Mouse (Mus musculus): ENCODE measurements at regions not wholly inside any gene's neighbourhood (a gene's known extent, or its start where the extent isn't known, plus 50 kb on each side); places are given as distances from the start of the nearest gene placed in this dataset.

DNA sequence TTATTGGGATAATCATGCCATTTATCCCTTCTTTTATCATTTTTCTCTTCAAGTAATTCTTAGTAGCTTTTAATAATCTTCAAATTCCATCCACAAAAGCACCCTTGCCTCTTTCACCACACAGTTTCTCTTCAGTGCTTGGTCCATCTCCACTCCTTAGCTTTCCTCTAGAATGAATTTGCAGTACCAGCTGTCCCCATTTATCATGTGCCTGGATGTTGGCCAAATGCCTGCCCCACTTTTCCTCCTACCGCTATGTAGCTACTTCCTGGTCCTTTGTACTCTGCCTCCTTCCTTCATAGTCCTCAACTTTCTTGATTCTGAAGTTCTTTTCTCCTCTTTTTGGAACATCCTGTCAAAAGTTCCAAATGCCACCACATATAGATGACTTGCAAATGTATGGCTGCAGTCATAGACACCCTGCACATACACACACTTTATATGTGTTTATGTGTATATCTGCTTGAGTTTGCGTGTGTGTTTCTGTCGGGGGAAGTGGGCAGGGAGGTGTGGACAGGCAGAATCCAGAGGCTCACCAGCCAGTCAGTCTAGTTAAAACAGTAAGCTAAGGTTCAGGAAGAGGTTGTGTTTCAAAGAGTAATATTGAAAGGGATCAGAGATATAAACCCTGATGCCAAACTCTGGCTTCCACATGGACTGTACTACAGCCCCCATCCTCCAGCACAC, 106.1 kb upstream of the Itga4 start:
- Histone ChIP-seq H3K27ac (ENCODE audit: insufficient read depth, low read depth, low read length) (no peak overlapping the region), H3K4me1 (ENCODE audit: control insufficient read depth, insufficient read depth, low read length) (no peaks in the 10 kb centered on the region), H3K4me3 (ENCODE audit: insufficient read depth, low read depth, low read length) (no peak overlapping the region)
- 69% methylated on average over 3 of the region's 3 CpGs for WGBS
- TF ChIP-seq CTCF (IDR thresholded peaks at IDR 0.05; ENCODE audit: insufficient read depth, low read depth, low read length) (no peak), POLR2A (IDR thresholded peaks at IDR 0.05; ENCODE audit: insufficient read depth, low read depth, low read length) (no peak)

- WGBS: 89% methylated on average over 4 of the region's 4 CpGs
- Histone ChIP-seq H3K4me3 (ENCODE audit: insufficient read depth, low read depth, low read length) (no peak overlapping the region), H3K27ac (ENCODE audit: insufficient read depth, low read depth, low read length) (no peak overlapping the region), H3K4me1 (ENCODE audit: control insufficient read depth, insufficient read depth, low read length) (no peaks in the 10 kb centered on the region)
- TF ChIP-seq POLR2A (IDR thresholded peaks at IDR 0.05; ENCODE audit: insufficient read depth, low read depth, low read length): no peak
- no peak for TF ChIP-seq CTCF (IDR thresholded peaks at IDR 0.05; ENCODE audit: insufficient read depth, low read depth, low read length)
Measured at GRCm38 (mm10) chr2:79151610-79152009, 103.6 kb upstream of the Itga4 start.

DNA sequence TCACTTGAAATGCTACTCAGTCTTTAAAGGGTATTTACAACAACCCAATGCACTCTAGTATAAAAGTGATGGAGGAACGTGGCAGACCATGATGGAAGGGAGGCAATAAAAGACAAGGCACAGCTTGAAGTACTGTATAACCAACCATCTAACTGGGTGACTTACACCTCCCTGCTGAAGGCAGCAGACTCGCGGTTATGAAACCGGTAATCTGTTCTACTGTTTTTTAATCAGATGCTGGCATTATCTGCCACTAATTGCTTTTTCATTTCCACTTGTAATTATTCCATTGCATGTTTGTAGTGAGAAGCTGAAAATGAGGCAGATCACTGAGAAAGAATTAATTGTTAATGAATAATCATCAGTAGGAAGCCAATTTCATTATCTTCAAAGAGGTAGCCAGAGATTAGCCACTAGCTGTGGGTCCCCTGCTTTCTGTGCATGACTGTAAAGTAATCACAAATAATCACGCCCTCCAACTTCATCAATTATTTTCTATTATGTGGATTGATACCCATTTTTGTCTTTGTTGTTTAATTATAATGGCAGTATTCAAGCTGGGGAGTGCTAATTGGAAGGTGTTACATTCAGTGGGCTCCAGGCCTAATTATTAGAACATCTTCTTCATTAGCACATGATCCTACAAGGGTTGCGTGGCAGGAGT, 103.1 kb upstream of the Itga4 start:
- 60% methylated on average over 6 of the region's 6 CpGs for WGBS
- H3K4me3 ChIP-seq (ENCODE audit: insufficient read depth, low read depth, low read length): no peak overlapping the region
- no peaks in the 10 kb centered on the region for H3K4me1 ChIP-seq (ENCODE audit: control insufficient read depth, insufficient read depth, low read length)
- no peak overlapping the region for H3K27ac ChIP-seq (ENCODE audit: insufficient read depth, low read depth, low read length)
- TF ChIP-seq POLR2A (IDR thresholded peaks at IDR 0.05; ENCODE audit: insufficient read depth, low read depth, low read length) (no peak), CTCF (IDR thresholded peaks at IDR 0.05; ENCODE audit: insufficient read depth, low read depth, low read length) (no peak)

DNA sequence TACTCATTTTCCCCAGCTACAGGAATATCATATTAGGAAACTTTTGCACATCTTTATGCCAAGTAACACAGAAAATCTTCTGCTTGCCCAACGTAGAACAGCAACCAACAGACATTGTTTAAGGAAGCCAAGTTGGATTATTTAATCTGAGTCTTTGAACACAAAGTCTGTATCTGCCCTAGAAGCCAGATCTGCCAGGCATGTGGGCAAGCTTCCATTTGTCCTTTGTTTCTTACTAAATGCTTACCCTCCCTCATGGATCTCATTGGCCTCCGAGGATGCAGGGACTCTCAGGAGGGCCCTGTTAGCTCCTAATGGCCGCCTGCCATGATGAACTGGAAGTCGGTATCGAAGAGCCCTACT, 102.5 kb upstream of the Itga4 start:
- Histone ChIP-seq H3K4me1 (ENCODE audit: control insufficient read depth, insufficient read depth, low read length) (no peaks in the 10 kb centered on the region), H3K4me3 (ENCODE audit: insufficient read depth, low read depth, low read length) (no peak overlapping the region), H3K27ac (ENCODE audit: insufficient read depth, low read depth, low read length) (no peak overlapping the region)
- 66% methylated on average over 5 of the region's 5 CpGs for WGBS
- no peak for TF ChIP-seq CTCF (IDR thresholded peaks at IDR 0.05; ENCODE audit: insufficient read depth, low read depth, low read length)

DNA sequence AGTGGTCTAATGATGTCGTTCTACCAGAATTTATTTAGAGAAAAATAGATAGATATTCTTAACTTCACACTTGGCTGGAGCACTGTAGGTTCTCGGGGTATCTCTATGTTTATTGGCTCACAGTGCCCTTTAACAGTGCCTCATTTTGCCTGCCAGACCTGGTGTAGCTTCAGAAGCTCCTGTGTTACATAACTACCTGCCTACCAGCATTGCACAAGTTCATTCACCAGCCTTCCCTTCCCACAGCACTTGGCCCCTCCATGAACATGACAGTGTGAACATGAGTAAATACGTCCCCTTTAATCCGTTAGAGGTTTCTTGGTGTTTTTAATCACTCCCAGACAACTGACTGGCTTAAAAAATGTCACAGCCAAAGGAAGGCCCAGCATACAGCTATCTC, 102.2 kb upstream of the Itga4 start:
- no peak for TF ChIP-seq CTCF (IDR thresholded peaks at IDR 0.05; ENCODE audit: insufficient read depth, low read depth, low read length)
- TF ChIP-seq POLR2A (IDR thresholded peaks at IDR 0.05; ENCODE audit: insufficient read depth, low read depth, low read length): no peak
- H3K27ac ChIP-seq (ENCODE audit: insufficient read depth, low read depth, low read length): no peak overlapping the region
- 68% methylated on average over 4 of the region's 4 CpGs for WGBS
- H3K4me1 ChIP-seq (ENCODE audit: control insufficient read depth, insufficient read depth, low read length): no peaks in the 10 kb centered on the region
- no peak overlapping the region for H3K4me3 ChIP-seq (ENCODE audit: insufficient read depth, low read depth, low read length)

GRCm38 (mm10) chr2:79158450-79159055, 96.7 kb upstream of the Itga4 start:
- Histone ChIP-seq H3K4me3 (ENCODE audit: insufficient read depth, low read depth, low read length) (no peak overlapping the region), H3K4me1 (ENCODE audit: control insufficient read depth, insufficient read depth, low read length) (no peaks in the 10 kb centered on the region), H3K27ac (ENCODE audit: insufficient read depth, low read depth, low read length) (no peak overlapping the region)
- no peak for TF ChIP-seq POLR2A (IDR thresholded peaks at IDR 0.05; ENCODE audit: insufficient read depth, low read depth, low read length)
- TF ChIP-seq CTCF (IDR thresholded peaks at IDR 0.05; ENCODE audit: insufficient read depth, low read depth, low read length): no peak
- WGBS: 35% methylated on average over 3 of the region's 3 CpGs

DNA sequence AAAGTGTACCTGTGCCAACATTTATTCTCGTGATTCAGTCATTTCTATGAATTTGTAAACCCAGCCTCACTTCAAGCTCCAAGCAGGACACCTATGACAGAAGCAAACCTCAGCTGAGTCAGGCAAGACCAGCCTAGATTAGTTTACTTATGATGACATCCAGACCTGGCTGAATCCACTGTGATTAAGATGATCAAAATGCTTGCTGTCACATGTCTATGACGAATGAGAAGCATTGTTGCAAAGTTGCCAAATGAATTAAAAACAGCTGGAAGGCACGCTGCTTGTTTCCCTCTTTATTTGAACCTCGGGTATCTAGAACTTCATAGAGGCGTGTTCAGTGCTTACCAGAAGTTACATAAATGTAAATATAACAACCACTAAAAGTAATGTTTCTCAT, 95.9 kb upstream of the Itga4 start:
- H3K27ac ChIP-seq (ENCODE audit: insufficient read depth, low read depth, low read length): no peak overlapping the region
- WGBS: 77% methylated on average over 5 of the region's 5 CpGs
- no peaks in the 10 kb centered on the region for H3K4me1 ChIP-seq (ENCODE audit: control insufficient read depth, insufficient read depth, low read length)
- TF ChIP-seq CTCF (IDR thresholded peaks at IDR 0.05; ENCODE audit: insufficient read depth, low read depth, low read length) (no peak), POLR2A (IDR thresholded peaks at IDR 0.05; ENCODE audit: insufficient read depth, low read depth, low read length) (no peak)
- no peak overlapping the region for H3K4me3 ChIP-seq (ENCODE audit: insufficient read depth, low read depth, low read length)

- 79% methylated on average over 7 of the region's 7 CpGs for WGBS
- TF ChIP-seq POLR2A (IDR thresholded peaks at IDR 0.05; ENCODE audit: insufficient read depth, low read depth, low read length): no peak
- TF ChIP-seq CTCF (IDR thresholded peaks at IDR 0.05; ENCODE audit: insufficient read depth, low read depth, low read length): no peak
- Histone ChIP-seq H3K27ac (ENCODE audit: insufficient read depth, low read depth, low read length) (no peak overlapping the region), H3K4me3 (ENCODE audit: insufficient read depth, low read depth, low read length) (no peak overlapping the region), H3K4me1 (ENCODE audit: control insufficient read depth, insufficient read depth, low read length) (no peaks in the 10 kb centered on the region)
Measured at GRCm38 (mm10) chr2:79172967-79173919, 82.0 kb upstream of the Itga4 start.
